Mouse (Mus musculus) telencephalon, adult 2 months (tissue): ENCODE results near the gene Gm3526.
"Not testable (repeated sequence)": the region's sequence is repeated elsewhere in the genome, so short reads cannot be mapped to it uniquely, and the experiment has no call there.

Source experiments
- DNase-seq: peaks from one replicate; pipeline ENCODE4 v3.0.0-alpha.2; 2011; ENCODE audit warnings: low read depth, low spot score

Gm3526 gene

DNA sequence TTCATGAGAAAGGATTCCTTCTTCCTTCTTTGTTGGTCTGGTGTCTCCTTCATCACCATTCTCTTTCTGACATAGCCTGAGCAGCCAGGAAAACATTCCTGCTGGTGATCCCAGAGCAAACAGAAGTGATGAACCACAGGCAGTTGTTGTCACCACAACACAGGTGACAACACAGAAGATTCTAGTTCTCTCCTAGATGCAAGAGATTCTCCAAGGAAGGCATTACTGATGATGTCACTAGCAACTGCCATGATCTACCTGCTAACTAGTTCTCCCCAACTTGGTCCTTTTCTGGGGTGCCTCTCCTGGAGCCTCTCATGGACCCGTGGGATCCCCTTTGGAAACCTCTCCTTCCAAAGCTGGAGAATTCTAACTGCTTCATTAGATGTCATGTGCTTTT lies at the start of gene Gm3526:
Gene Gm3526 (minus strand): TSS at position 101 of the 400 bp plus-strand sequence.
- DNase-seq, result not testable (repeated sequence)
